Mouse (Mus musculus) layer of hippocampus, postnatal 25 days (tissue): ENCODE measurements at regions not wholly inside any gene's neighbourhood (a gene's known extent, or its start where the extent isn't known, plus 50 kb on each side); places are given as distances from the start of the nearest gene placed in this dataset.
"Not testable (repeated sequence)": the region's sequence is repeated elsewhere in the genome, so short reads cannot be mapped to it uniquely, and the experiment has no call there.

ENCODE experiments used
- DNase-seq, 2 experiments: peaks; one replicate each; pipeline ENCODE4 v3.0.0; 2022; ENCODE audit warnings: mixed read lengths in 2 of 2, low spot score in 1 of 2; ENCODE audit errors: extremely low spot score in 1 of 2

- DNase-seq, result no peak
These were observed 227.6 kb upstream of the 1700012A03Rik start for GRCm38 (mm10) chr6:31822186-31823085.

DNA sequence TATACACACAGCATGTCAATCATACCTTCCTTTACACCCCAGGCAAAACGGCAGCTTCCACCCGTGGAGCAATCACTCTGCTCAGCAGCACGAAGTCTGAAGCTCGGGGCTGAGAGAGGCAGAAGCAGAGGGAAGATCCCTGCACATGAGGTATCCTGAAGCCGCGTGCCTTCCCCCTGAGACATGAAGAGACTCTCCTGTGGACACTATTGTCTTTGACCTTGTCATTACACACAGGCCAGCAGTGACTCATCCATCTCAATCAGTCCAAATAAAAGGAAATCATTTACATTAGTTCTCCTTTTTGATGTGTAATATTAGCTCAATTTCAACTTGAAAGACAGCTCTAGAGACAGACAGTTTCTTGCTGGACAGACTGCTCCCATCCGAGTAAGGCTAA is 228.4 kb upstream of the 1700012A03Rik start:
- DNase-seq, result no peak

DNA sequence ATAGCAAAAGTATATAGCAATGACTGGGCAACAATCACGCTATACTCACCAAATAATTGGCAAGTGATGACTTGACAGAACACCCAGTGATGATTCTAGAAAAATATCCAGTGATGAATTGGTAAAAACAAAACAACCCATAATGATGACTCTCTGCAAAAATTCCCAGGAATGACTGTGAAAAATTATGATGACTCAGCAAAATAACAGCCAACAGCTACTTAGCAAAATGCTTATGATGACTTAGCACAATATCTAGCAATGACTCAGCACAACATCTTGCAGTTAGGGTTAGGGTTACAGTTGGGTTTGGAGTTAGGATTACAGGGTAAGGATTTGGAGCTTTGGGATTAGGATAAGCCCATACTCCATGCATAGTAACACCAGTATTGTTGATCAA is 232.4 kb upstream of the 1700012A03Rik start:
- DNase-seq, result no peak

DNA sequence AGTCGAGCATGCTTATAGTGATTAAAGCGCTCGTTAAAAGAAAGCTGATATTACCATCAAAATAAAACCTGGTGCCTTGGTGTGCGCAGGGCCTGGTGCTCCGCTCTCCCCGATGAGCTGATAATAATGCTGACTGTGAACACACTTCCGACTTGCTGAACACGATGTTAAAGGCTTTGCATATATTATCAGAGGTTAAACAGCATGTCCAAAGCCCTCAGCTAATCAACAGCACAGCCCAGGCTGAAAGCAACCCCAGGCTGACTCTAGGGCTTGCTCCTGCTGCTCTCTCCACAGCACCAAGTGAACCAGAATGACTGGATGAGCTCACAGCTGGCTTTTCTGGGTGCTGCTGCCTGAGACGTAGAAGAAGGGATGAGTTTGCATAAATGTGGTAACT is 238.2 kb upstream of the 1700012A03Rik start:
- no peak for DNase-seq

- no peak for DNase-seq
These were observed 239.2 kb upstream of the 1700012A03Rik start for GRCm38 (mm10) chr6:31810602-31811512.

DNA sequence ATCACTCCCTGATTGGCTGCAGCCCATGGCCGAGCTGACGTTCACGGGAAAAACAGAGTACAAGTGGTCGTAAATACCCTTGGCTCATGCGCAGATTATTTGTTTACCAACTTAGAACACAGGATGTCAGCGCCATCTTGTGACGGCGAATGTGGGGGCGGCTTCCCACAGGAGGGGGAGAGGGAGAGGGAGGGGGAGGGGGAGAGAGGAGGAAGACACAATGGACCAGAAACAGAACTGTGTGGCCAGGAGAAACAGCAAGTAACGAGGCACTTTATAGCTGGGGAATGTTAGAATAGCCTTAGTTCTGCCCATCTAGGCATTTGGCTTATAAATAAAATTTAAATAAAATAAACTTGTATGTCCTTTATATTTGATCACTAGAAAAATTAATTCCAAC is 240.7 kb upstream of the Podxl start:
- DNase-seq, result not testable (repeated sequence)

DNA sequence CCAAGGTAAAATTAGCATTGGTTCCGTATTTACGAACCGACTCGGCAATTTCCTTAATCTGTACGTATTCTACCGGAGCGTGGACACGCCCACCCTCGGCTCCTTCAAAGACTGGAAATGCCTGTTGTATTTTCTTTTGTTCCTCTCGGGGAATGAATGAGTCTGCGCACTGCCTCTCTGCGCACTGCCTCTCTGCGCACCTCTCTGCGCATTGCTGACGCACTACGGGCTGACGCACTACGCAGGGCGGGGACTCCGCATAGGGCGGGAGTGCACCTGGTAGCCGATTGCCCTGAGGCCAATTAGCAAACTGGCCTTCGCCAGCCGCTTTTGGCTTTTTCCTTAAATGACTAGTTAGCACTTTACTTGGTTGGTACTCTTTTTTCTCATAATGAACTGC is 239.4 kb upstream of the Podxl start:
- DNase-seq, result not testable (repeated sequence)

- DNase-seq, result no peak
These were observed 227.8 kb upstream of the Podxl start for GRCm38 (mm10) chr6:31791547-31791946.

DNA sequence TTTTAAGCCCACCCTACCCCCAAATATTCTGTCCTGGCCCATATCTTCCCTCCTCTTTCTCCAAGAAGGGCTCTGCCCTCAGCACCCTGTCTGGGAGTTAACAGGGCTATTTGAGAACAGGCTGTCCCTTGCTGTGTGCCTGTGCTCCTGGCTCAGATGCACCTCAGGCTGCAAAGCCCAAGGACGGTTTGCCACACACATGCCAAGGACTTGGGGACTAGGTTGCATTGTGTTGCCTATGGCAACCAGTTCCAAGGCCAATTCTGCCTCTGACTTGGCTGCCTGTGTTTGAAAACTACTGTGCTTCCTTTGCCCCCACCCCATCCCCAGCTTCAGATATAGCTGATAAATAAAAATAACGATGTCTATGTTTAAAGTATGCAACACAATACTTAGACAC is 227.1 kb upstream of the Podxl start:
- DNase-seq, result no peak

- DNase-seq, result no peak
These were observed 213.1 kb upstream of the Podxl start for GRCm38 (mm10) chr6:31776841-31777240.

GRCm38 (mm10) chr6:31771916-31772315 is 208.1 kb upstream of the Podxl start:
- no peak for DNase-seq

DNA sequence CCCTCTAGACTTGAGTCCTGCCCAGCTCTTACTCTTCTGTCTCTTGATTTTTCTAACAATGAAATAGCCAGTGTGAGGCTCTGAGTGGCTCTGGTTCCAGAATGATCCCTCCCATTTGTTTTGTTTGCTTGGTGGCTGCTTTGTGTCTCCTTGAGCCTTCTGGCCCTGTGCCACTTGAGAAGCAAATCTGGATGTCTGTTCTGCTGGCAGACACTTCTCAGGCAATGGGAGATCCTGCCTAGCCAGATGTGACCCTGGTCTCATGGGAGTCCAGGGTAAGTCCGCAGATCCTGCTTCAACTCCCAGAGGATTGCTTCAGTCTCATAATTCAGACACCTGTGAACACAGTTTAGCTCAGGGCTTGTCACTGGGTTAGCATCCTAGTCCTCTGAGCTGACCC is 181.8 kb upstream of the Podxl start:
- no peak for DNase-seq

DNA sequence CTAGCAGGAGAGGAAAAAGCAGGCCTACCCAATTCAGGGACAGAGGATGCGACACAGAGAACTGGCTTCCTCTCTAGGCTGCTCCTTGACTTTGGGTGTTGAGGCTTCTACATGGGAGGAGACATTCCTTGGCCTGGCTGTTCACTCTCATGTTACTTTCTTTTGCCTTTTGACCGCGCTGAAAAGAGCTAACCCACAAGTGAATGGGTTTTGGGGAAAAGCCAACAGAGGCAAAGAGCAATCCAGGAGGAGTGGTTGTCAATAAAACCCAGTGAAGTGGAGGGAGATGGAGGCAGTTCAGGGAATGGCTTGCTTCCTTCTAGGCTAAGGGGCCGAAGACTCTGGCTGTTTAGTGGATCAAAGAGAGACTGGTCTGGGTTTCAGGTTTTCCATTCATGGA is 167.6 kb upstream of the Podxl start:
- no peak for DNase-seq

DNA sequence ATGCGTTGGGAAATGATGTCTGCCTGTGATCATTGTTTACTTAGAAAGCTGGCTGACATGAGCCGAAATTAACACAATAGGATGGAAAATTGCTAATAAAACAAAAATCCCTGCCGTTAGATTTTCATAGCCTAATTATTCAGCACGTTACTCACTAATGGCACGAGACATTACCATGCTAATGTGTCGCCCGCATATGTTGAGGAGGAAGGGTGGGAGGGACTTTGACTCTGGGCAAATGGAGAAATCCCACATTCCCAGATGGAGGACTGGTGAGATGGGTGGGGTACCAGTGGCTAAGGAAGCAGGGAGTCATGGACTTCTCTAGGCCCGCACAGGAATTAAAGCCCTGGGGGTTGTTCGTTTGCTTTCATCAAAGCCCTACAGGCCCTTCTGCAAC is 155.8 kb upstream of the Podxl start:
- DNase-seq, result no peak

DNA sequence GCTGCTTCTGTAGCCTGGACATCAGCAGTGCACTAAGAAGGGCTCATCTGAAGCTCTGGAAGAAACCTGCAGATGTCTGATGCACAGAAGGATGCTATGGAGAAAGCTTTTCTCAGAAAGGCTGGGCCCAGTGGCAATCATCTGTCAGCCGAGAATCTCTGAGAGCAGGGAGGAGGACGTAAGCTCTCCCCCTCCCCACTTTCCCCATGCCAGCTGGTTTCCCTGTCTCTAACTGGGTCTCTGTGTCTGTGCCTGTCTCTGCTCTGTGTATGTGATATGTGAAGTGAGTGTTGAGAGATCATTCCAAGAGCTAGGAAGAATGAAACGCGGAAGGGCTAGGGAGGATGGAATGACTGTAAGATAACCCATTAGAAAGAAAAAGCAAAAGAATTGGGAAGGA is 155.1 kb upstream of the Podxl start:
- no peak for DNase-seq

DNA sequence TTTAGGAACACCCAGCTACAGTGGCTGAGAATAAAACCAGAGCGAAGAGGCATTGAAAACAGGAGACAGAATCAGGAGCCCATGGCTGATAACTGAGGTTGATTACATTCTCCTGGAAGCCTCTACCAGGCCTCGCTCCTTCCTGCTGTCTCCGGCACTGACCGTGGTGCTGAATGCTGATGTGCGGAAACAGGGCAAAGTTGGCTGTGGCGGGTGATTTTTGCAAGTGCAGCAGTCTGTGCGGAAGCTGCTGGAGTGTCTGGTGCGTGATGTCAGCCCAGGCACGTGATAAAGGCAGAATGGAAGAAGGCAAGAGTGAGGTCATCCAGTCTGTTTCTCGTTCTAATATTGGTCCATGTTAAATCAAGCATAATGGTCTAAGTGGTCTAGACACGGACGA is 153.8 kb upstream of the Podxl start:
- no peak for DNase-seq

DNA sequence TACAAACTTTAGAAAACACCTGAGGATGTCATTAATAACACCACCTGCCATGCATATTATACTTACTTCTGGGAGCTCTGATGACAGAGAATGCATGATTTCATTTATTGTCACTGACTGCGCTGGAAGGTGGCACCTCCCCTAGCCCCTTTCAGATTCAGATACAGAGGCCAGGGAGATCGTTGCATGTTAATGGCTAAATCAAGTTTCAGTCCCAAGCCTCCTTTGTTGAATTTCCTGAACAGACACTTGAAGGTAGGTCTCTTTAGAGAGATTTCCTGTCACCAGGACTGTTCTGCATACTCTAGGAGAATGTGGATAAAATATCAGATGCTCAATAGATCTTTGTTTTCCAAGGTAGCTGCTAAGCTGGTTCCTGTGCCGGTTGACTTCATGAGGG is 143.5 kb upstream of the Podxl start:
- DNase-seq, result no peak

DNA sequence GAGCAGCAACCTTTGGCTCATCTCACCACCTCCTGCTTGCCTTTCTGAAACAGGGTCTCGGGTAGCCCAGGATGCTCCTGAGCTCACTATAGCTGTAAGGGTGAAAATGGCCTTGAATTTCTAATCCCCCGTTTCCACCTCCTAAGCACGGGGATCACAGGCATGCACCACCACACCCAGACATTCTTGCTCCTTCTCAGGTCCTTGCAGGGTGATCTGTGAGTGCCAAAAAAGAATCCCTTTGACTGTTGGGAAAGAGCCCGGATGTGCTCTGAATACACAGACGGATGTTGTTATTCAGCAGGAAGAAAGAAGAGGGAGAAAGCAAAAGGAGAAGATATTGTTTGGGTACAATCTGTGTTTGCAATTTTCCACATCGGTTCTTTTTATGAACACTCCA is 140.4 kb upstream of the Podxl start:
- DNase-seq, result no peak

DNA sequence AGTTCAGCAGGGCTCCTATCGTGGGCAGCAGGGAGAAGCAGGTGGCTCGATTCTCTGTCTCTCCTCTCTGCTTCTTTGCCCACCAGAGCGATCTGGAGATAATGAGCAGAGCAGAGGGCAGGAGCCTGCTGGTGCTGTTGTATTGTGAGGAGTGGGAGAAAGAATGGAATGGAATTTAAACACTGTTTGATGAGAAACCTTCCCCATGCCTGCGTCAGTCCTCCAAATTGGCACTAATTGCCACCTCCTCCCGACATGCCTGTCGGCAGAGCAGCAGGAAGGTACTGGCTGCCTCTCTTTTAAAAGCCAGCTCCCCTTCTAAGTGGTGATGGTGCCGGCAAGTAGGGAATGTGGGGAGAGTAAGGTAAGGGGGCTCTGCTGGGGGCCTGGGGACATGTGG is 139.2 kb upstream of the Podxl start:
- DNase-seq, result peak in 1 of 2 experiments; percentile 11

DNA sequence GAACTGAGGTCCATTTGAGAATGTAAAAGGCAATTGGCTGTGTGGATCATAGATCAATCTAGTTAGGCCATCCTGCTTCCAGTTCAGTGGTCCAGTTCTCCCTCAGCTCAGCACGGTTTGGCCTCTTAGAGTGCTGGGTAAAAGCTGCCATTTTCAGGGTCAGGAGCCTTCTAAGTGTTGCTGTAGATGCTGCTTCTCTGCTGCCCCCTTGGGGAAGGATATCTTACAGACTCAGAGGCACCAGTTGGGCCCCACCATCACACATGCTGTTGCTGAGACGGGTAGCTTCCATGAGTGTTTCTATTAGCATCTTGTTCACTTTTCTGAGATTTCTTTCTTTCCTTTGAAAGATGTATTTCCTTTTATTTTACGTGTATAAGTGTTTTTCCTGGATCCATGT is 132.1 kb upstream of the Podxl start:
- no peak for DNase-seq

- no peak for DNase-seq
These were observed 129.3 kb upstream of the Podxl start for GRCm38 (mm10) chr6:31693047-31693446.

DNA sequence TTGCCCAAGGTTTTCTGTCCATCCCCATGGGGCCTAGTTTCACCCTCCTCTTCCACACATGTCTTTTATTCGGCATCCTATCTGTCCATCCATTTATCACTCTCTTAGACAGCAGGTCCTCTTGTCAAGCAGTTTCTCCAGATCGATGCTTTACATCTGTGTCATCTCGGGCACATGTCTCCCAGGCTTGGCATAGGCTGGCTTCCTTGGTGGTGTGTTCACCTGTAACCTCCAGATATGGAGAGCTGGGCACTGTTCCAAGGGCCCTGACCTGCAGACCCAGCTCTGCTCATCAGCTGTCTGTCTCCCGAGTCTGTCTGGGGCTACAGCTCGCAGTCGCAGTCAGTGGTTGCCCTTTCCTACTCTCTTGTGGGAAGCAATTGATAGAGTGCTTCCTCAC is 128.2 kb upstream of the Podxl start:
- DNase-seq, result no peak
